In the genomic region with DNA sequence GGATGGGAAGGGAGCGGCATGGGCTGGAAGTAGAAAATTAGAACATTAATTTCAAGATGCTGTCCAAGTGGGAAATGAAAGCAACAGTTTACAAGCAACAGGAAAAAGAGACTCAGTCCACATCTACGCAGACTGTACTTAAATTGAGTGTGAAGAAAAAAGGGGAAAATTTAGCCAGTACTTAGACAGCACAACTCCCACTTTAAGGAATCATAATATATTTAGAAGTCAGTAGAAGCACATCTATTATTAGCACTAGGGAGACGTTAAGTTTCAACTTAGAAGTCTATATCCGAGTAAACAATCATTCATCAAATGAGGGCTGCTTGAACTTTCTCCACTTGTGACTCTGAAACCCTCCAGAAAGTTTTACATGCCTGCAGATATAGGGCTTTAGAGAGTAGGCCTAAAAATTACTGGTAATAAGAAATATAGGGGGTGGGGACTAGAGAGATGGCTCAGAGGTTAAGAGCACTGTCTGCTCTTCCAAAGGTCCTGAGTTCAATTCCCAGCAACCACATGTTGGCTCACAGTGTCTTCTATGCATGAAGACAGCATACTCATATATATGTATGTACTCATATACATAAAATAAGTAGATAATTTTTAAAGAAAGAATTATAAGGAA, we compare ENCODE assay signal across 14 mouse cellular contexts.
"Had no signal": no experiment of that assay in that cellular context is flagged by ENCODE, and none has a peak within 500 bp of the region (broad histone marks: within the 10 kb centered on the region; RNA-seq: fewer than 3 reads in every experiment).

No protein-coding gene starts in this region.

- H3K36me3 ChIP-seq: limb, embryonic 15.5 days; liver, embryonic 12.5 days; midbrain, embryonic 10.5 days; neural tube, embryonic 15.5 days had no signal

- ATAC-seq: hindbrain, postnatal 0 days; liver, embryonic 12.5 days had no signal

- H3K4me2 ChIP-seq: limb, embryonic 15.5 days; liver, embryonic 12.5 days; neural tube, embryonic 15.5 days had no signal

- H3K27me3 ChIP-seq: limb, embryonic 15.5 days; liver, embryonic 12.5 days; neural tube, embryonic 15.5 days had no signal

- H3K9me3 ChIP-seq: limb, embryonic 15.5 days; liver, embryonic 12.5 days; midbrain, embryonic 10.5 days; neural tube, embryonic 15.5 days had no signal

- H3K4me3 ChIP-seq: limb, embryonic 15.5 days; liver, embryonic 12.5 days; midbrain, embryonic 10.5 days; myocyte; neural tube, embryonic 15.5 days had no signal

- H3K9ac ChIP-seq: limb, embryonic 15.5 days; liver, embryonic 12.5 days; neural tube, embryonic 15.5 days had no signal

- H3K27ac ChIP-seq: hindbrain, postnatal 0 days; limb, embryonic 15.5 days; liver, embryonic 12.5 days; midbrain, embryonic 10.5 days; neural tube, embryonic 15.5 days had no signal

- DNase-seq: kidney, adult 2 months; kidney, postnatal 36 days; layer of hippocampus, adult 9-11 months; layer of hippocampus, postnatal 36 days; lung, postnatal 4 days; midbrain, embryonic 14.5 days; right cerebral cortex, adult 18-20 months; thymus, postnatal 4 days had no signal

- H3K4me1 ChIP-seq: liver, embryonic 12.5 days had no signal
